Mouse (Mus musculus) neural tube, embryonic 14.5 days (tissue): ENCODE results near the gene Lars2. TPM values are rescaled to one million over a fixed set of nuclear protein-coding genes. Genes with fewer than 3 reads are reported as not detected.
"Not testable (repeated sequence)": the region's sequence is repeated elsewhere in the genome, so short reads cannot be mapped to it uniquely, and the experiment has no call there.

Experiments
- ATAC-seq: fragments of 200-750 bp; cut with Nextera tagmentation; 2 replicates; pipeline ENCODE4 v1.8.0; 2017; ENCODE audit warnings: low read depth, mild to moderate bottlenecking, moderate TSS enrichment, moderate library complexity
- H3K27ac ChIP-seq: fragments of 300-500 bp; sonication (generic); 2 replicates; pipeline ENCODE4 v1.5.1; 2014; ENCODE audit warnings: low read depth, mild to moderate bottlenecking, control low read depth, low read length, moderate library complexity, mixed read lengths
- H3K27me3 ChIP-seq: fragments of 300-500 bp; sonication (generic); 2 replicates; pipeline ENCODE4 v1.6.1; 2014; ENCODE audit warnings: low read length; ENCODE audit not compliant: control insufficient read depth, insufficient read depth
- H3K36me3 ChIP-seq: fragments of 300-500 bp; sonication (generic); 2 replicates; pipeline ENCODE4 v1.6.1; 2014; ENCODE audit warnings: low read length, mixed read lengths; ENCODE audit not compliant: control insufficient read depth, insufficient read depth
- H3K4me1 ChIP-seq: fragments of 300-500 bp; sonication (generic); 2 replicates; pipeline ENCODE4 v1.6.1; 2014; ENCODE audit warnings: low read length; ENCODE audit not compliant: control insufficient read depth, insufficient read depth
- H3K4me2 ChIP-seq: fragments of 300-500 bp; sonication (generic); 2 replicates; pipeline ENCODE4 v1.6.1; 2014; ENCODE audit warnings: mild to moderate bottlenecking, low read depth, low read length, control low read depth
- H3K4me3 ChIP-seq: fragments of 300-500 bp; sonication (generic); 2 replicates; pipeline ENCODE4 v1.5.1; 2014; ENCODE audit warnings: low read depth, low read length, control low read depth, mixed read lengths
- H3K9ac ChIP-seq: fragments of 300-500 bp; sonication (generic); replicated peaks from 2 replicates; pipeline ENCODE4 v1.6.1; 2014; ENCODE audit warnings: low read depth, mild to moderate bottlenecking, control low read depth, low read length, mixed read lengths
- H3K9me3 ChIP-seq: fragments of 300-500 bp; sonication (generic); 2 replicates; pipeline ENCODE4 v1.6.1; 2016; ENCODE audit warnings: low read length; ENCODE audit not compliant: control insufficient read depth
- WGBS: fragments of 180-500 bp; shearing (Covaris S2); extraction: QIAGEN DNeasy Blood & Tissue Kit; methylation state at CpG from one replicate; pipeline ENCODE4 v1.1.7; 2014; 5-methylcytosine and 5-hydroxymethylcytosine counted together
- polyA plus RNA-seq: library from polyadenylated mRNA; unstranded; fragments of >200 nt; fragmentation: Nextera tagmentation; extraction: Ambion mirVana; gene quantifications from 2 replicates; pipeline ENCODE4 v1.2.1, GENCODE M21; 2014

Gene Lars2
- polyA plus RNA-seq, 1 experiment from 2014 or later = 1,192 TPM

GRCm38 (mm10) chr9:123429863-123430262 is 63.1 kb downstream of the Lars2 start:
- Histone ChIP-seq H3K27me3 (no peaks in the 10 kb centered on the region), H3K27ac (no peak overlapping the region), H3K36me3 (peaks cover 3% of the 10 kb centered on the region), H3K9me3 (no peaks in the 10 kb centered on the region), H3K4me2 (no peak overlapping the region), H3K4me1 (no peaks in the 10 kb centered on the region), H3K9ac (no peak overlapping the region), H3K4me3 (no peak overlapping the region)
- no peak for ATAC-seq
- WGBS = 83% methylated on average over 4 of the region's 4 CpGs

GRCm38 (mm10) chr9:123430973-123431372 is 64.2 kb downstream of the Lars2 start:
- Histone ChIP-seq H3K4me1 (no peaks in the 10 kb centered on the region), H3K4me3 (no peak overlapping the region), H3K9ac (no peak overlapping the region), H3K27me3 (no peaks in the 10 kb centered on the region), H3K4me2 (no peak overlapping the region), H3K36me3 (peaks cover 3% of the 10 kb centered on the region), H3K9me3 (no peaks in the 10 kb centered on the region), H3K27ac (no peak overlapping the region)
- ATAC-seq = peak; percentile 71; the same call in 1 of the 2 replicates

GRCm38 (mm10) chr9:123438223-123438622 is 71.5 kb downstream of the Lars2 start:
- no peak overlapping the region for H3K9ac ChIP-seq
- peaks cover 15% of the 10 kb centered on the region for H3K36me3 ChIP-seq
- no peak overlapping the region for H3K4me2 ChIP-seq
- H3K9me3 ChIP-seq = no peaks in the 10 kb centered on the region
- no peak overlapping the region for H3K4me3 ChIP-seq
- no peak for ATAC-seq
- WGBS = 80% methylated on average over 2 of the region's 2 CpGs
- no peaks in the 10 kb centered on the region for H3K4me1 ChIP-seq
- H3K27ac ChIP-seq = no peak overlapping the region
- no peaks in the 10 kb centered on the region for H3K27me3 ChIP-seq

GRCm38 (mm10) chr9:123440230-123441058 is 73.7 kb downstream of the Lars2 start:
- no peak overlapping the region for H3K9ac ChIP-seq
- H3K4me1 ChIP-seq = no peaks in the 10 kb centered on the region
- H3K27me3 ChIP-seq = no peaks in the 10 kb centered on the region
- H3K27ac ChIP-seq = no peak overlapping the region
- no peaks in the 10 kb centered on the region for H3K9me3 ChIP-seq
- ATAC-seq = no peak
- WGBS = 43% methylated on average over 5 of the region's 5 CpGs
- peaks cover 18% of the 10 kb centered on the region for H3K36me3 ChIP-seq
- no peak overlapping the region for H3K4me2 ChIP-seq
- H3K4me3 ChIP-seq = no peak overlapping the region

GRCm38 (mm10) chr9:123447101-123447500 is 80.4 kb downstream of the Lars2 start:
- H3K4me3 ChIP-seq, H3K9ac ChIP-seq, H3K4me2 ChIP-seq, H3K4me1 ChIP-seq, H3K27me3 ChIP-seq, H3K36me3 ChIP-seq, ATAC-seq, H3K27ac ChIP-seq, H3K9me3 ChIP-seq: not testable (repeated sequence)
- 98% methylated on average over 2 of the region's 3 CpGs for WGBS

GRCm38 (mm10) chr9:123448594-123448993 is 81.9 kb downstream of the Lars2 start:
- H3K9ac ChIP-seq = no peak overlapping the region
- H3K4me1 ChIP-seq = no peaks in the 10 kb centered on the region
- H3K9me3 ChIP-seq = no peaks in the 10 kb centered on the region
- ATAC-seq = no peak
- H3K27me3 ChIP-seq = no peaks in the 10 kb centered on the region
- no peak overlapping the region for H3K4me2 ChIP-seq
- H3K4me3 ChIP-seq = no peak overlapping the region
- H3K27ac ChIP-seq = no peak overlapping the region
- no peaks in the 10 kb centered on the region for H3K36me3 ChIP-seq

- ATAC-seq = peak; percentile 54; the same call in 1 of the 2 replicates
These were observed 83.4 kb downstream of the Lars2 start for GRCm38 (mm10) chr9:123450174-123450573.

GRCm38 (mm10) chr9:123451772-123452171 is 85.0 kb downstream of the Lars2 start:
- H3K36me3 ChIP-seq = peaks cover 6% of the 10 kb centered on the region; the same call in 1 of the 2 replicates
- WGBS = 72% methylated on average over 3 of the region's 3 CpGs
- no peak overlapping the region for H3K4me3 ChIP-seq
- no peaks in the 10 kb centered on the region for H3K27me3 ChIP-seq
- H3K9me3 ChIP-seq = no peaks in the 10 kb centered on the region
- no peak overlapping the region for H3K27ac ChIP-seq
- H3K9ac ChIP-seq = no peak overlapping the region
- no peak for ATAC-seq
- no peaks in the 10 kb centered on the region for H3K4me1 ChIP-seq
- no peak overlapping the region for H3K4me2 ChIP-seq

More at GRCm38 (mm10) chr9:123450174-123450573, 83.4 kb downstream of the Lars2 start:
- no peaks in the 10 kb centered on the region for H3K27me3 ChIP-seq
- H3K36me3 ChIP-seq = peaks cover under 1% of the 10 kb centered on the region; the same call in 1 of the 2 replicates
- H3K9me3 ChIP-seq = no peaks in the 10 kb centered on the region
- no peak overlapping the region for H3K9ac ChIP-seq
- H3K27ac ChIP-seq = no peak overlapping the region
- H3K4me1 ChIP-seq = no peaks in the 10 kb centered on the region
- no peak overlapping the region for H3K4me2 ChIP-seq
- no peak overlapping the region for H3K4me3 ChIP-seq
- WGBS = 40% methylated on average over 2 of the region's 2 CpGs
